Mouse (Mus musculus) WW6 (cell line): ENCODE results near the gene N4bp2l2.

Experiments
- DNase-seq: peaks from one replicate; pipeline ENCODE4 v3.0.0-alpha.2; 2013; ENCODE audit warnings: low read depth, low spot score

The N4bp2l2 gene

GRCm38 (mm10) chr5:150561783-150562182 lies 104.2 kb downstream of the N4bp2l2 start:
- no peak for DNase-seq

GRCm38 (mm10) chr5:150561376-150561775 lies 104.6 kb downstream of the N4bp2l2 start:
- no peak for DNase-seq

DNA sequence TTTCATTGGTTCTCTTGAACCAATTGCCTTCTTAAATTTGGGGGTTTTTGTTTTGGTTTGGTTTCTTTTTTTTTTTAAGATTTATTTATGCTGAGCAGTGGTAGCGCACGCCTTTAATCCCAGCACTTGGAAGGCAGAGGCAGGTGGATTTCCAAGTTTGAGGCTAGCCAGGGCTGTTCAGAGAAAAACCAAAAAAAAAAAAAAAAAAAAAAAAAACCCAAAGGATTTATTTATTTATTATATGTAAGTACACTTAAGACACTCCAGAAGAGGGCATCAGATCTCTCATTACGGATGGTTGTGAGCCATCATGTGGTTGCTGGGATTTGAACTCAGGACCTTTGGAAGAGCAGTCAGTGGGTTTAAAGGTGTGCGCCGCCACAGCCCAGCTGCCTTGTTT lies 105.1 kb downstream of the N4bp2l2 start:
- no peak for DNase-seq

- DNase-seq: no peak
Observed at GRCm38 (mm10) chr5:150559519-150560103, 106.4 kb downstream of the N4bp2l2 start.
